Mouse (Mus musculus): ENCODE measurements around the gene Gna15.

Gna15 gene

DNA sequence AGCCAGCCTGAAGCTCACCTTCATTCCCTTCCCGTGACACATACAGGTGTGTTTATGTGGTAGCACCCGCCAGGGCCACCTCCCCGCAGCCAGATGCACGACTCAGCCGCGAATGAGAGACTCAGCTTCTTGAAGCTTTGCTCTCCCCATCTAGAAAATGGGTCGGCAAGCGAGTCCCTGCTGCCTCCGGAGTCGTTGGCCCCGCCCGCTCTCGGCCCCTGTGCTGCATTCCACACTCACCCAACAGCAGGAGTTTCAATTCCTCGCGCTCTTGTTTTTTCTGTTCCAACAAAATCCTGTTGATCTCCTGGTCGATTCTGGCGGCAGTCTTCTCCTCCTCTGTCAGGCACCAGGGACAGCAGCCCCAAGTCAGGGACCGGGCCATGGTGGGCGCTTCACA is 455 bp downstream of the Gna15 start:
- no peak for DNase-seq (ENCODE audit: low spot score in 2 of 2)

- no peak for DNase-seq (ENCODE audit: low spot score in 2 of 2)
Observed at GRCm38 (mm10) chr10:81523142-81523541, 883 bp downstream of the Gna15 start.

GRCm38 (mm10) chr10:81519978-81520365 is 4.1 kb downstream of the Gna15 start:
- no peak for DNase-seq (ENCODE audit: low spot score in 2 of 2)

DNA sequence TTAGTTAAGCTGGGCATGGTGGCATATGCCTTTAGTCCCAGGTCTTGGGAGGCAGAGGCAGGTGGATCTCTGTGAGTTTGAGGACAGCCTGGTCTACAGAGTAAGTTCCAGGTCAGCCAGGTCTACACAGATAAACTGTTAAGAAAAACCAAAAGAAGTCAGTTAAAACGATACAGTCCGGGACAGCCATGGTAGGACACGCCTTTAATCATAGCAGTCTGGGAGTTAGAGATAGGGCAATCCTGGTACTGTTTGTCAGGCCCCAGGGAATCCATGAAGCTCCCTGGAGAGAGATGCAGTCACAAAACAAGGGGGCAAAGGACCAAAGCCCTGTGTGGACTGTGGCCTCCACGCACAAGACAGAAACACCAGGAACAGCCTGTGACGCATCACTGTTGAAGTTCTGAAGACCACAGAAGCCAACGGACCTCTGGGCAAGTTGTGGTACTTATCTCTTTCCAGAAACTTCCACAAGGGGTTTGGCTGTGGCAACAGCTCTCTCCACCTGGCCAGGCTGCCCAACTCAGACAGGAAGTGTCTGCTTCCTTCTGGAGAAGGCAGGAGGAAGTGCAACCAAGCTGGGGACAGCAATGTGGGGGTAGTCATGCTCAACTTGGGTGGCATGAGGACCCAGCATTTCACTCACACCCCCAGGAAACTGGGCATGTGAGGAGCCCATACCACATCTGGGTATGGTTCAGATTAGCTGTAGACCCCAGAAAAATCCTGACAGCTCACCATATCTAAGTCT is 4.6 kb downstream of the Gna15 start:
- peak in 1 of 2 experiments; percentile 49 for DNase-seq (ENCODE audit: low spot score in 2 of 2)

DNA sequence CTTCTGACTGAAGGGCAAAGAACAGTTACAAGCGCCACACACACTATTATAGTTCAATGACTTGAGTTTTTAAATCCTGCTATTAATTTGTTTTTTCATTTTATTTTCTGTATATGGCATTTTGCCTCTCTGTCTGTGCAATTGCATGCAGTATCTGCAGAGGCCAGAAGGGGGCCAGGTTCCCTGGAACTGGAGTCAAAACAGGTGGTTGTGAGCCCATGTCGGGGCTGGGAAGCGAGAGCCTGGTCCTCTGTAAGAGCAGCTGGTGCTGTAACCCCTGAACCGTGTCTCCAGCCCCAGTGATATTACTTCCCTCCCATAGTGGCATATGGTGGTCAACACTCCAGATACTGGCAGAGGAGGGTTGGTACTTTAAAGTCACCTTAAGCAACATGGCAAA is 5.5 kb downstream of the Gna15 start:
- DNase-seq (ENCODE audit: low spot score in 2 of 2), result peak; percentile 61 to 74

DNA sequence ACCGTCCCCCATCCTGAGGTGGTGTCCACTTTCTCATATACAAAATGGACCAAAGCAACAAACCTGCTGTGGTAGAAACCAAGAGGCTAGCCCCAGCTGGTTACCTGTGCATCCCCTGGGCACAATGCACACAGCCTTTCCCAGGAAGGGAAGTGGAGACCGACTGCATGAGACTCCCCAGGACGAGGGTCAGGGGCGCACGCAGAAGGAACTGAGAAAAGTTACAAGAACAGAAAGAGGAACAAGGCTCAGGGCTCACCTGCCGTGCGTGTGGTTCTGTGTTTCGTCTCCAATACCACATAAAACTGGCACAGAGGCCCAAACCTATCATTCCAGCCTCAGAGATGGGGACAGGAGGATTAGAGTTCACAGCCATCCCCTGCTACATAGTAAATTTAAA is 6.8 kb downstream of the Gna15 start:
- DNase-seq (ENCODE audit: low spot score in 2 of 2), result no peak

- no peak for DNase-seq (ENCODE audit: low spot score in 2 of 2)
Observed at GRCm38 (mm10) chr10:81513798-81514197, 10.2 kb downstream of the Gna15 start.

DNA sequence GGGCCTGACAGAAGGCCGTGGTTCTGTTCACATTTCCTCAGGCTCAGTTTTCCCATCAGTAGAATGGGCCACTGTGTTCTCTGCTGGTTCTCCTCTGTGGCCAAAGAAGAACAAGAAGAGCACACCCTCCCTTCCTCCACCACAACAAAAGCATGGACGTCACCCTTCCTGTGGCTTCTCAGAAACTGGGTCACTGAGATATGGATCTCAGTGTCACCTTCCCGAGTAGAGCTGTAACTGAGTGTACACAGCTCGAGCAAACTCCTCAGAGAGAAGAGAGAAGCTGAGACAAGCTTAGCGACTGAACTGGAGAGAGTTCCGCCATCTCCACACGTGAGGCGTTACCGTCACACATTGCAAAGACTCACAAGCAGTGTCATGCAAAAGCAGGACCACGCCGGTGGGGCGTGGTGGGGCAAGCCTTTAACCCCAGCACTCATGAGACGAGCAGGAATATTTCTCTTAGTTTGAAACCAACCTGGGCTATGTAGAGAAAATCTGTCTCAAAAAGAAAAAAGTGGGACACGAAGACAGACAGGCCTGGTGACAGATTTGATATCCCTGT is 13.7 kb downstream of the Gna15 start:
- DNase-seq (ENCODE audit: low spot score in 2 of 2), result no peak

- no peak for DNase-seq (ENCODE audit: low spot score in 2 of 2)
Observed at GRCm38 (mm10) chr10:81507691-81508489, 16.1 kb downstream of the Gna15 start.

- DNase-seq (ENCODE audit: low spot score in 2 of 2), result no peak
Observed at GRCm38 (mm10) chr10:81507095-81507494, 16.9 kb downstream of the Gna15 start.

DNA sequence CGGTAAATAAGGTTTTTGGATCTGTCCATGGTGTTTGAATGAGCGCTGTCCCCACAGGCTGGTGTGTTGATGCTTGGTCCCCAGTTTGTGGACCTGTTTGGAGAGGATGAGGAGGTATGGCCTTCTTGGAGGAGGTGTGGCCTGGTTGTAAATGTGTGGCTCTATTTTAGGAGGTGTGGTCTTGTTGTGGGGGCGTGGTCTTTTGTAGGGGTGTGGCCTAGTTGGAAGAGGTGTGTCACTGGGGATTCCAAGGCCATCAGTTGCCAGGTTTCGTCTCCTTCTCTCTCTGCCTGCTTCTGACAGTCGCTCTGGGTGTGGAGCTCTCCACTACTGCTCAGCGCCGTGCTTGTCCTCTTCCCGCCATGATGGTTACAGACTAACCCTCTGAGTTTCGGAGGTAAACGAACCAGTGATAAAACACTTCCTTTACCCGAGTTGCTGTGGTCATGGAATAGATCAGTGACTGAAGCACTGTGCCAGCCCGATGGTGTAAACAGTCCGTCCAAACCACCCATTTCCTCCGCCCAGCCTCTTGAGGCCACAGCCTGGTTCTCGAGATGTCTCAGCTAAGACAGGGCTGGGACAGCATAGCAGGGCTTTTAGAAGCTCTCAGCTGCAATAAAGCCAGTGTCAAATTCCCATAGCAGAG is 18.9 kb downstream of the Gna15 start:
- DNase-seq (ENCODE audit: low spot score in 2 of 2), result no peak

GRCm38 (mm10) chr10:81502658-81503057 is 21.4 kb downstream of the Gna15 start:
- peak; percentile 86 to 92 for DNase-seq (ENCODE audit: low spot score in 2 of 2)

- no peak for DNase-seq (ENCODE audit: low spot score in 2 of 2)
Observed at GRCm38 (mm10) chr10:81501863-81502262, 22.2 kb downstream of the Gna15 start.

GRCm38 (mm10) chr10:81500032-81500431 is 24.0 kb downstream of the Gna15 start, which contains the start of gene S1pr4:
TSS of gene S1pr4 (minus strand) at chr10:81500132.
- DNase-seq (ENCODE audit: low spot score in 2 of 2), result no peak

GRCm38 (mm10) chr10:81499250-81499901 is 24.6 kb downstream of the Gna15 start:
- peak; percentile 42 to 59 for DNase-seq (ENCODE audit: low spot score in 2 of 2)

DNA sequence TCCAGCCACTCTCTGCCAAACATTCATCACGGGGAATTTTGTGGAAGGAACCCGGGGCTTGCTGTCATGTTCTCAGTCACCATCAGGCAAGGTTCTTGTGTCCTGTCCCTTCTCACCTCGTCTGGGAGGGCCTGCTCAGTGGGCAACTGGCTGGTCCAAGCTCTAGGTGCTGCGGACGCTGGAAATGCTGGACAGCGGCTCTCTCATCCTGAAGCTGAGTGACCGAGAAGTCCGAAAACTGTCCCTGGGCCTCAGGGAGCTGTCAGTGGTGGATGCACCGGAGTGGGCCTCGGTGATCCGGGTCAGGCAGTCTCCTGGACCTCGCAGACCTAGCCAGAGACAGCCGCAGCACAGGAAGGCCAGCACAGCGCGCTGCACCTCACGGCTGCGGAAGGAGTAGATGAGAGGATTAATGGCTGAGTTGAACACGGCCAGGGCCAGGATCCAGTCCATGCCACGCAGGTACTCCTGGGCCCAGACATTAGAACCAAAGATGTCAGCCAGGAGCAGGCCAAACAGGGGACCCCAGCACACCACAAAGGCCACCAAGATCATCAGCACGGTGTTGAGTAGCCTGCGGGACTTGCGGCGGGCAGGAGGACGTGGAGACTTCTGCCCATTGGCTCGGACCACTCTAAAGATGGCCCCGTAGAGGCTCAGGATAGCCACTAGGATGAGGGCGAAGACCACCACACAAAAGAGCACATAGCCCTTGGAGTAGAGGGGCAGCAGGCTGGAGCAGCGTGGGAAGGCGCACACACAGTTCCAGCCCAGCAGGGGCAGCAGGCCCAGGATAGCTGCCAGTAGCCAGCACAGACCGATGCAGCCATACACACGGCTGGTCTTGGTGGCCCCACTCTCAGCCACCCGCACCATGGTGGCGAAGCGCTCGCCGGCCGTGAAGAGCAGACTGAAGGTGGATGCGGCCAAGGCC is 25.4 kb downstream of the Gna15 start:
- peak in 1 of 2 experiments; percentile 46 for DNase-seq (ENCODE audit: low spot score in 2 of 2)

GRCm38 (mm10) chr10:81497401-81498270 is 26.4 kb downstream of the Gna15 start:
- DNase-seq (ENCODE audit: low spot score in 2 of 2), result peak in 1 of 2 experiments; percentile 53

DNA sequence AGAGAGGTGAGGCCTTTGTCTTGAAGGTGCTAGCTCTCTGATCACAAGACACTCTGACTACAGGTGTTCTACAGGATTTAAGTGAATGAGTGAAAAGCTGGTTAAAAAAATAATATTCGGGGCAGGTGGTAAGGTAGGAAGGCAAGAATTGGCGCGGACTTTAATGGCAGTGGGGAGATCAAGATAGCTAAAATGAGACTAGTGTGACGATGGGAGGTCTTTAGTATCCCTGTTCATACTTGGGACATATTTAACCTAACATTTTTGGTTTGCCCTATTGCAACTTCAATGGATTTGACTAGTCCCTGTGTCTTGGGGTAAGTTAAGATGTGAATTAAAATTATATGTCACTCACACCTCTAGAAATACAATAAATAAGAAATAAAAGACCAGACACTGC is 27.1 kb downstream of the Gna15 start:
- no peak for DNase-seq (ENCODE audit: low spot score in 2 of 2)

DNA sequence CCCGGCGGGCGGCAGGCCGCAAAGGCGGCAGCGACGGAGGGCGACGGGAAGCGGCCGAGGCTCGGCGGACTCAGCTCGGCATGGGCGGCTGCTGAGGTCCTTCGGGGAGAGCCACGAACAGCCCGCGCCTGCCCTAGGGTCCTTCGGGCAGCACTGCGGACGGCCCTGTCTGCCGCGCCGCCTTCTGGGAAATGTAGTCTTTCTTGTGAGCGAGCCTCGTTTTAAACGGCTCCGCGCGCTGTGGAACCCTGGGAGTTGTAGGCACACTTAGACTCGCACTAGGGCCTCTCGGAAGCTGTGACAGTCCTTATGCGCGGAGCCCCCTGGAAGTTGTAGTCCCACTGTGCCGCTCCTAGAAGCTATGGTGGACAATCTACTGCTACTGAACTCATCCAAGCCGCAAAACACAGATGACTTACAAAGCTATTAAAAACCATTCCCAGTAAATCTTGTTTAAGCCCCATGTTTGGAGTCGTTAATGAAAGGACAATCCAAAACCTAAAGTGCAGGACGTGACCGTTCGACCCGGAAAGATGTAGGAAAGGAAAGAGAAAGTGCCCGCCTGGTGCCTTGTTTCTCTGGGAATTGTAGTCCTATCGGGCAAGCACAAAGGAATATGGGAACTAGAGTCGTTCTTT is 27.6 kb downstream of the Gna15 start, which contains the start of gene Ncln:
Ncln (minus strand) TSS at position 129 of the 638 bp plus-strand sequence.
- DNase-seq (ENCODE audit: low spot score in 2 of 2), result peak; percentile 99 to 100
